Mouse (Mus musculus) E14TG2a.4 (cell line): ENCODE measurements at regions not wholly inside any gene's neighbourhood (a gene's known extent, or its start where the extent isn't known, plus 50 kb on each side); places are given as distances from the start of the nearest gene placed in this dataset.
"Not testable (repeated sequence)": the region's sequence is repeated elsewhere in the genome, so short reads cannot be mapped to it uniquely, and the experiment has no call there.

Experiments used
- H3K27me3 ChIP-seq: 2 replicates; pipeline ENCODE4 v1.6.1; 2014; ENCODE audit warnings: low read length, control low read depth; ENCODE audit not compliant: insufficient read depth
- H3K36me3 ChIP-seq: 2 replicates; pipeline ENCODE4 v1.6.1; 2014; ENCODE audit warnings: low read length, control low read depth; ENCODE audit not compliant: insufficient read depth
- H3K4me1 ChIP-seq: replicated peaks from 2 replicates; pipeline ENCODE4 v1.6.1; 2014; ENCODE audit warnings: low read depth, low read length, control low read depth
- H3K4me3 ChIP-seq: replicated peaks from 2 replicates; pipeline ENCODE4 v1.5.1; 2014; ENCODE audit warnings: mild to moderate bottlenecking, low read length
- H3K9me3 ChIP-seq: 2 replicates; pipeline ENCODE4 v1.6.1; 2014; ENCODE audit warnings: low read length, control low read depth
- CTCF ChIP-seq: conservative IDR thresholded peaks from 2 replicates; pipeline ENCODE4 v1.5.1; 2014; ENCODE audit warnings: low read length
- NANOG ChIP-seq: IDR thresholded peaks from 2 replicates; pipeline ENCODE4 v1.6.1; 2014; ENCODE audit warnings: borderline replicate concordance, low read length, mixed read lengths
- POU5F1 ChIP-seq: IDR thresholded peaks from 2 replicates; pipeline ENCODE4 v1.6.1; 2014; ENCODE audit warnings: low read length, borderline replicate concordance

DNA sequence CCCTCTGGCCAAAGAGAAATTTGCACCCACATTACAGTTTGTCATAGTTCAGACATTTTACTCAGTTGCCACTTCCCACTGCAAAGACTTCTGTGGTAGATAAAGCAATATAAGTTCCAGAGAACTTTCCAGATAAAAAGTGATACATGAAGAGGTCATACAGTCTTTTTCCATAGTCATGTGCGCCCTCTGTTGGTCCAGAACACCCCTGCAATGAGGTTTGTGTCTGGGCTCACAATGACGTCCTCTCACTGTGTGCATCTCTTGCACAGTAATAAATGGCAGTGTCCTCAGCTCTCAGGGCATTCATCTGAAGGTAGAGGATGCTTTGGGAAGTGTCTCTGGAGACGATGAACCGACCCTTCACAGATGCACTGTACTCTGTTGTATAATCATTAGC is 352.4 kb downstream of the Adam6a start:
- H3K36me3 ChIP-seq, result no peaks in the 10 kb centered on the region
- no peaks in the 10 kb centered on the region for H3K27me3 ChIP-seq
- H3K4me3 ChIP-seq, result no peak overlapping the region
- TF ChIP-seq CTCF, result peak; percentile 48
- TF ChIP-seq POU5F1, result no peak
- no peaks in the 10 kb centered on the region for H3K9me3 ChIP-seq
- H3K4me1 ChIP-seq, result no peaks in the 10 kb centered on the region

DNA sequence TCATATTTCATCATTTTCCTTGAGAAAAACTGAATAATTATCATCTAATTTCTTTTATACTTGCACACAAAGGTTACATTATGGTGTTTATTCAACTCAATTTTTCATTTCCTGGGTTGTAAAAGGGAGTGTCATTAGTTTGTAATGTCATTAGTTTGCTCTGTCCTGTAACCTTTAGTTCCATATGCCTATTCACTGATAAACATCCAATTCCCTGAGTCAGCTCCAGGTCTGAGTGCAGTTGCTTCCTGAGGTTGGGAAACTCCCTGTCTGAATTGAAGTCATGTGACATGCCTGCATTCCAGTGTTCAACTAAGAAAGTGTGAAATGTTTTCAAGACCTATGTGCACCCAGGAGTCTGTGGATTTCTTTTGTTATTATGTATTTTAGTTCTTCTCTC is 362.8 kb downstream of the Adam6a start:
- TF ChIP-seq NANOG, result no peak
- no peak for TF ChIP-seq CTCF
- TF ChIP-seq POU5F1, result no peak
- Histone ChIP-seq H3K9me3 (no peaks in the 10 kb centered on the region), H3K4me3 (no peak overlapping the region), H3K4me1 (no peaks in the 10 kb centered on the region), H3K36me3 (no peaks in the 10 kb centered on the region), H3K27me3 (no peaks in the 10 kb centered on the region)

DNA sequence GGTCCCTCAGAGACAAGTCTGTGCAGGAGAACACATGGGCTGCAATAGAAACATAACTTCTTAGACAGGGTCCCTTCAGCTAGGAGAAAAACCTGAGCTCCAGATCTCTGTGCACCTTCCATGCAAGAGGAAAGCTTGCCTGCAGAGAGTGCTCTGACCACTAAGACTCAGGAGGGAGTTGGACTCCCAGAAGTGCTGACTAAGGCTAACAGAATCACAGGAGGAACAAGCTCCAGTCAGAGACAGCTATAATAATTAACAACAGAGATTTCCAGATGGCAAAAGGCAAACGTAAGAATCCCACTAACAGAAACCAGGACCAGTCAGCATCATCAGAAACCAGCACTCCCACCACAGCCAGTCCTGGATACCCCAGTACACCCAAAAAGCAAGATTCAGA is 364.0 kb downstream of the Adam6a start:
- TF ChIP-seq CTCF, result no peak
- no peak for TF ChIP-seq POU5F1
- no peak for TF ChIP-seq NANOG
- no peaks in the 10 kb centered on the region for H3K4me1 ChIP-seq

DNA sequence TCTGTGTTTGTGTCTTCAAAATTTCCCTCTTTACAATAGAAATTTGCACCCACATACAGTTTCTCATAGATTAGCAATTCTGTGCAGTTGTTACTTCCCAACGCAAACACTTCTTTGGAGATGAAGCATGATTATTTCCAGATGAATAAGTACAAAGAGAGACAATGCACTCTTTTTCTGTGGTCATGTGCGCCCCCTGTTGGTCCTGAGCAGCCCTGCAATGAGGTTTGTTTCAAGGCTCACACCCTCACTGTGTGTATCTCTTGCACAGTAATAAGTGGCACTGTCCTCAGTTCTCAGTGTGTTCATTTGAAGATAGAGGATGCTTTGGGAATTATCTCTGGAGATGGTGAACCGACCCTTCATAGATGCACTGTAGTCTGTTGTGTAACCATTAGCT is 368.1 kb downstream of the Adam6a start:
- TF ChIP-seq CTCF (peak; percentile 45), NANOG (no peak)
- H3K36me3 ChIP-seq, result no peaks in the 10 kb centered on the region
- H3K4me1 ChIP-seq, result no peaks in the 10 kb centered on the region
- H3K9me3 ChIP-seq, result no peaks in the 10 kb centered on the region
- no peak overlapping the region for H3K4me3 ChIP-seq
- H3K27me3 ChIP-seq, result no peaks in the 10 kb centered on the region

More for the DNA sequence above, 364.0 kb downstream of the Adam6a start:
- Histone ChIP-seq H3K27me3 (no peaks in the 10 kb centered on the region), H3K4me3 (no peak overlapping the region), H3K9me3 (no peaks in the 10 kb centered on the region), H3K36me3 (no peaks in the 10 kb centered on the region)

DNA sequence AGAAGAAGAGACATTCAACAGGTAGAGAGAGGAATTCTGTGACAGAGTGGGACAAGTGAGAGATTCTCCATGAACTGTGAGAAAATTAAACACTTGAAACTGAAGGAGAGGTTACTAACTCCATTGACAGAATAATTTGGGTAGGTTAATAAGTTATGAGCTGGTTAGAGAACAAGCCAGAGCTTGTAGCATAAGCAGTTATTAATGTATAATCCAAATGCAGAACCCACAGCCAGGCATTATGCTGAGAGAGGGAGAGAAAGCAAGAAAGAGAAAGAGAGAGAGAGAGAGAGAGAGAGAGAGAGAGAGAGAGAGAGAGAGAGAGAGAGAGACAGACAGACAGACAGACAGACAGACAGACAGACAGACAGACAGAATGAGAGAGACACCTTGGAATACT is 397.0 kb downstream of the Adam6a start:
- no peak overlapping the region for H3K4me3 ChIP-seq
- H3K36me3 ChIP-seq, result no peaks in the 10 kb centered on the region
- H3K9me3 ChIP-seq, result no peaks in the 10 kb centered on the region
- no peaks in the 10 kb centered on the region for H3K4me1 ChIP-seq
- TF ChIP-seq NANOG, result no peak
- no peak for TF ChIP-seq CTCF
- no peak for TF ChIP-seq POU5F1
- H3K27me3 ChIP-seq, result no peaks in the 10 kb centered on the region

DNA sequence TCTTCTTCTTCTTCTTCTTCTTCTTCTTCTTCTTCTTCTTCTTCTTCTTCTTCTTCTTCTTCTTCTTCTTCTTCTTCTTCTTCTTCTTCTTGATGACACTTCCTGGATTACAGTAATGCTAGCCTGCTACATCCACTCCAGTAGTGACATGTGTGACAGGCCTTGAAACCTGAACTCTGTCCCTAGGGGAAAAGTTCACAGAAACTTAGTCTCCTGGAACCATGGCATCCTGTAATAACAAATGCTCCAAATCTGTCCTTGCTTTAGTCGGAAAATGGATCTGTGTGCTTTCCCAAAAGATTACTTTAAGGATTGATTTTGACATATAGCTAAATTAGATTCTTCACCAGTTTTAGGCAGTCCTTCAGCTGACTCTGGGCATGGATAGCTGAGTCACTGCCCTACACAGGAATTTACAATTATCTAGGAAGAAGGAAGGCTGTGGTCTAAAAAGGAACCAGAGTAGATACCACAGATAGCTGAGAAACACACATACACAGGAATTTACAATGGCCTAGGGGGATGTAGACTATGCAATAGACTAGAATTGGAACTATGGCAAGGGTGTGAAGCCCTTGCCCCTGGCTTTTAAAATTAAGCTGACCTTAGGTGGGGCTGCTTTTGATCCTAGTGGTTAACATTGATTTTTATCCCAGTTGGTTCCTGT is 400.1 kb downstream of the Adam6a start:
- H3K4me3 ChIP-seq, result not testable (repeated sequence)

DNA sequence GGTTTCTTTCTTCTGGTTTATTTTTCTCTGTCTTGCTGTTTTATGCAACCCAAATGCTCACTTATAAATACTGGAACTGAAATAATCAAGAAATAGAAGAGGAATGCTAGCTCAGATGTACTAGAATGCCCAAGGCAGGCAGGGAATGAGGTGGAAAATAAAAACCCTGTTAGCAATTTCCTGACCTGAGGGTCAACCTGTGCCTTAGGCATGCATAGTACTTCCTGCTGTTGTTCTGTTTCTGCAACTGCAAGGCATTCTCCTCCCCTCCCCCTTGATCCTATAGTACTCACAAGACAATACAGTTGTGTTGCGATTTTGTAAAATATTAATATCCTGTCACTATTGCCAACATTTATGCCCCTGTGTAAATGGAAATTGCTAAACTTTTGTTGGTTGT is 402.1 kb downstream of the Adam6a start:
- not testable (repeated sequence) for H3K9me3 ChIP-seq, H3K36me3 ChIP-seq, H3K4me1 ChIP-seq, H3K27me3 ChIP-seq, H3K4me3 ChIP-seq

More for the DNA sequence above, 400.1 kb downstream of the Adam6a start:
- H3K36me3 ChIP-seq, H3K4me1 ChIP-seq, H3K9me3 ChIP-seq, H3K27me3 ChIP-seq: not testable (repeated sequence)

DNA sequence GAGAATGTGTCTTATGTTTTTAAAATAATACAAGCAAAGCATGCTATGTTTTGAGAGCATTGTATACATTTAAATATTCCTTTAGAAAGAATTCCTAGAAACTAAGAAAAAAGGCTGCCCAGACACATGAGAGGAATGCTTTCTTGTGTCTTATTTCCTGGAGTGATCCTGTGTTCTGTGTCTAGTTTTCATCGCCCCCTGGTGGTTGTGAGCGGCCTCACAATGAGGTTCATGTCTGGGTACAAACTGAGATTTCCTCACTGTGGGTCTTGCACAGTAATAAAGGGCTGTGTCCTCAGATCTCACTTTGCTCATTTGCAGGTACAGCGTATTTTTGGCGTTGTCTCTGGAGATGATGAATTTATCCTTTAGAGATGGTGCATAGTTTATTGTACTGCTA is 404.3 kb downstream of the Adam6a start:
- peak; percentile 25 for TF ChIP-seq CTCF

DNA sequence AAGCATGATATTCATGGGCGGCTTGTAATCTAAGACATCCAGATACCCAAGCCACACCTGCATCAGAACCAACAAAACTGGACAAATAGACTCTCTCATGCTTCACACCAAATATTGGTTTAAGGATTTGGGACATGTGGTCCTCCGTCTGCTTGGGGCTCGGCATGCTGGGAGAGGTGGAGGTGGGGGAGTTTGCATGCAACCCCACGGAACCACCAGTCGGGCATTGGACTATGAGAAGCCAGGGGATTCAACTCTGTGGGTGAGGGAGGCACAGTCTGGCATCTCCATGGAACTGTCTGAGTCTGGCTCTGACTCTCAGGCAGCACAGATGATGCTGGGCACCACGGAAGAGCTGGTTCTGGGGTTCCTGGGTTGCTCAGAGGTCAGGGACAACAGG is 430.6 kb downstream of the Adam6a start:
- Histone ChIP-seq H3K36me3 (no peaks in the 10 kb centered on the region), H3K4me1 (no peaks in the 10 kb centered on the region), H3K4me3 (no peak overlapping the region), H3K9me3 (no peaks in the 10 kb centered on the region), H3K27me3 (no peaks in the 10 kb centered on the region)
- TF ChIP-seq POU5F1 (no peak), CTCF (no peak), NANOG (no peak)

More for the DNA sequence above, 404.3 kb downstream of the Adam6a start:
- H3K27me3 ChIP-seq, H3K4me1 ChIP-seq, H3K9me3 ChIP-seq, H3K4me3 ChIP-seq, H3K36me3 ChIP-seq: not testable (repeated sequence)
